Mouse (Mus musculus) heart, postnatal 14 days (tissue): ENCODE data around the gene Hs6st3. TPM values are rescaled to one million over a fixed set of nuclear protein-coding genes. Genes with fewer than 3 reads are reported as not detected.

Experiments
- DNase-seq, 2 experiments: peaks; one replicate each; pipeline ENCODE4 v3.0.0; 2021 to 2022
- intact Hi-C: fragments of 180-260 bp; cut with DNase I; formaldehyde crosslinking; loops from one replicate; pipeline ENCODE4 v1.15.1; 2025
- long read RNA-seq, 2 experiments: library from polyadenylated mRNA; stranded (forward); transcript quantifications; one replicate each; pipeline ENCODE4 v2.0.0; 2021
- total RNA-seq, 2 experiments: library from RNA; stranded (reverse); gene quantifications; 2 replicates each; pipeline ENCODE4 v1.2.3; 2021

Gene Hs6st3
- not detected for total RNA-seq
- long read RNA-seq, experiment 1, result 0 reads
- long read RNA-seq, experiment 2, result 0 reads

GRCm38 (mm10) chr14:119137906-119138785 lies at the start of gene Hs6st3:
Hs6st3 (plus strand) TSS chr14:119138341.
- intact Hi-C loops, result no loop called here
- peak; percentile 3 to 16 for DNase-seq

DNA sequence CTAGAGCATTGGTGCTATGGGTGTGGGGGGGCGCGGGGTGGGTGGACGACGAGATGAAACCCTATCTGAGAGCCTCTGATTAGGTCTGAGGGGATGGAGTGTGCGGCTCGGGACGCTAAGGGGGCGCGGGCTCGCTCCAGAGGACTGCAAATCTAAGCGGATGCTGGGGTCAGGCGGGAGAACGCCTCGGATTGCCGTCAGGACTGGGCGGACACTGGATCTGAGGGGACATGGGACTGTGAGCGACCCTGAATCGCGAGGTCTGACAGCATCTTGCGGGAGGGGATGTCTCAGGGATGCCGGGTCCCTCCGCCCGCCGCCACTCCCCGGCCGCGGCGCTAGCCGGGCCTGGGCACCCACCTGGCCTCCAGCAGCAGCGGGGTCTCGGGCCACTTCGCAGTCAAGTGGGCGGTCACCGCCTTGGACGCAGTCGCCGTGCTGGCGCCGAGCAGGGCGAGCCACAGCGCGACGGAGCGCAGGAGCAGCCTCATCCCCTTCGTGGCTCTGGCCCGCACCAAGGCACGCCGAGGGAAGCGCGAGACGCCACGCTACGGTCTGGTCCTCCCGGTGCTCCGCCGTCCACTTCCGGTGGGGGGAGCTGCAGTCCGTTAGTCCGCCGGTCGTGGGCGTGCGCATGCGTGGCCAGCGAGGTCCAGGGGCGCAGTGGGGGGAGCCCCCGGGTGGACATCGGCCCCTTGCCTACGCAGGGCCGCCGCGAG lies 39.1 kb upstream of the Hs6st3 start, which contains the start of gene Uggt2:
Gene Uggt2, minus strand, starts transcription at position 580 of the 719 bp plus-strand sequence.
- intact Hi-C loops, result no loop called here
- peak; percentile 82 to 83 for DNase-seq

DNA sequence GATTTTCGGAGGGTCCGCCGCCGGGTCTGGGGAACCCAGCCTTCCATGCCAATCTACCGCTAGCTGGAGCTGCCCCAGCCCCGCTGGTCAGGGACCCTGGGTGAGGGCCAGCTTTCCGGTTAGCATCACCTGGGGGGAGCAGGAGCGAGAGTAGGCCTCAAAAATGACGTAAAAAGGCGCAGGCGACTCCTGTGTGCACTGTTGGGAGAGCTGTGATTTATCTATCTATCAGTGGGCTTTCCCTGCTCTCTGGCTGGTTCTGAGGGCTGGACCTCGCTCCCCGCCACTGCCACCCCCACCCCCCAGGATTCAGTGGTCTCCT lies 38.6 kb upstream of the Hs6st3 start:
- intact Hi-C loops, result no loop called here
- no peak for DNase-seq

DNA sequence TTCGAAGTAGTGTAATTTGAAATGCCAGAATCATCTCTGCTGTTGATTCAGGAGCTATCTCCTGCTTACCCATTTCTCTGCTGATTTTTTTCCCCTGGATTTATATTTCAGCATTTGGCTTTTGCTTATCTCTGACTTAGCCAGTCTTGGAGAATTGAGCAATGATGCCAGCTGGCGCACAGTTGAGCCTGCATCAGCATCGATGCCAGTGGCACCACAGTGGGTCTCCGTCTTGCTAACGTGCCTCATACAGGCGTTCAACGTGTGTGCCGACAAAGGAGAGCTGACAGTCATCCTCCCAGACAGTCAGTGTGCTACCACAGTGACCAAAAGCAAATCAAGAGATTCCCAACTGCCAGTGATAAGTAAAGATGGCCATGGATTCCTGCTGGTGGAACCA lies 30.6 kb upstream of the Hs6st3 start:
- intact Hi-C loops, result loop anchor here (10.0 kb wide), 1 partner anchor 747 kb away; no protein-coding TSS in a partner anchor
- no peak for DNase-seq

DNA sequence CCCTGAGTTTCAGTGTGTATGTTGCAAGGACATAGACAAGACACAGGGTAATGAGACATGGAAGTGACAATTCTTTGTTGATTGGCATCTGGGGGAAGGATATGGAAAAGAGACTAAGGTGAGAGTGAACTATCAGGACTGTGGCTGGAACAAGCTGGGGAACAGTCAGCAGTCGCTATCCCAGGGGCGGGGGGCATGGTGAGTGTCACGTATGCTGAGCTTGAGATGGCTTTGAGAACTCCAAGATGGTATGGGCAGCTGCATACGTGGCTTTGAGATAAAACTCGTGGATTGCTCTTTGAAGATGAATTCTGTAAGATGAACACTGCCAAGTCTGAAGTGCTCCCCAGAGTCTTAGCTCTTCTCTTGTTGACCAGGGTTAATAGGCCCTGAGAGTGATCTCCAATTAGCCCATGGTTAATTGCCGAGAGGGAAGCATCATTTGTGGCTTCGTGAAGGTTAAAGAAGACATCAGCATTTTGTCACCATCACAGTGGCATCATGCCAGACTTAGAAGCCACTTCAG lies 29.3 kb upstream of the Hs6st3 start:
- no peak for DNase-seq
- intact Hi-C loops, result loop anchor here (10.0 kb wide), 1 partner anchor 746 kb away; no protein-coding TSS in a partner anchor

- intact Hi-C loops, result loop anchor here (10.0 kb wide), 1 partner anchor 745 kb away; no protein-coding TSS in a partner anchor
- no peak for DNase-seq
These were observed 28.3 kb upstream of the Hs6st3 start for GRCm38 (mm10) chr14:119109776-119110218.

DNA sequence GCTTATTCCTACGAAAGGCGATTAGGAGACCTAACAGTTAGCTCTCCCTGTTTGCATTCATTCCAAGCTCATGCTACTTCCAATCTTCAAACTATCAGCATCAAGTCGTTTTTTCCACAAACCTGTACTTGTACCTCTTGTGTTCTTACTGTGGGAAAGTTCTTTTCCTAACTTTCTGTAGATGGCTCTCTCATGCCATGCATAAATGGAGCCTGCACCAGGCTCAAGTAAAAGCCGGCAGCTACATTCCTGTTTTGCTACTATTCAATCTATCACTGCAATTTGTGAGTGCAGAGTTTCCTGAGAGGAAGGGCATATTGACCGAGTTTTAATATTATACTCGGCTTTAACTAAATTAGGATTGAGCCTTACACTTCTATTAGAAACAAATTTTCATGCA lies 25.6 kb upstream of the Hs6st3 start:
- DNase-seq, result no peak
- intact Hi-C loops, result no loop called here

GRCm38 (mm10) chr14:119123582-119123981 lies 14.6 kb upstream of the Hs6st3 start:
- DNase-seq, result no peak
- intact Hi-C loops, result no loop called here

DNA sequence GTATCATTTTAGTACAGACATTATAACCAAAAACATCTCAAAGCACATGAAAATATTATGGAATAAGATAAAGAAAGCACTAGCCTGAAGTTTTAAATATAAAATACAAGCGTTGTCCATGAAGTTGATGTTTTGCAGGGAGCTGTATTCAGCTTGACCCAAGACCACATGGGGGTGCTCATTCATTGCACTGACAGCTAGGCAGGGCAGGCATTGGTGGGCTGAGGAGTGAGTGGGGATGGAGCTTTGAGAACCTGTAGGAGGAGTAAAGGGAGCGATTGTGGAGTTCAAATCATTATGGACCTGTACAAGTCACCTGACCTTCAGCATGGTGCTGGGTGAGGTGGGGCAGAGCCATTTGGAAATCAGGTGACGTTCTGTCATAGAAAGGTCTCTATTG lies 14.1 kb upstream of the Hs6st3 start:
- peak in 1 of 2 experiments; percentile 17 for DNase-seq
- intact Hi-C loops, result no loop called here

DNA sequence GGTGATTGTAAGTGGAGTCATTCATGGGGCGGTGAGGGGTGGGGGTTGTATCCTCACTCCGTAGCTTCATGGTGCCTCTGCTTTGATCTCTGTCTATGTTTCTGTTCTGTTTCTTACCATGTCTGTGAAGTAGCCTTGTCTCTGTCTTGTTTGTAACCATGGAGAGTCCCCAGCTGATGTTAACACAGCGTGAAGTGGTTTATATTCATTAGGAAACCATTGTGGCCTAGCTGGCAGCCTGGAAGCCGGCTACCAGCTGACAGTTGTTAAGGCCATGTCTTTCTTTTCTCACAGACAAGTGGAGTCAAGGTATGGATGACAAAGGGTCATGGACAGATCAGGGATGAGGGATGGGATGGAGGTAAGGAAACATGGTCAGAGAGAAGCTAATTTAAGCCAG lies 12.3 kb upstream of the Hs6st3 start:
- no peak for DNase-seq
- intact Hi-C loops, result no loop called here

DNA sequence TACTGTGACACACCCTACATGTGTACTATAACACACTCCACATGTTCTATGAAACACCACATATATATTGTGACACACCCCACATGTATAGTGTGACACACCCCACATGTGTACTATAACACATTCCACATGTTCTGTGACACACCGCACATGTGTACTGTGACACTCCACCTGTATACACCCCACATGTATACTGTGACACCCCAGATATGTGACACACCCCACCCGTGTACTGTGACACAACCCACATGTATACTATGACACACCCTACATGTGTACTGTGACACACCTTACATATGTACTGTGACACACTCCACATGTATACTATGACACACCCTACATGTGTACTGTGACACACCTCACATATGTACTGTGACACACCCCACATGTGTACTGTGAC lies 10.8 kb upstream of the Hs6st3 start:
- DNase-seq, result no peak
- intact Hi-C loops, result no loop called here

GRCm38 (mm10) chr14:119137512-119137905 lies 632 bp upstream of the Hs6st3 start:
- intact Hi-C loops, result no loop called here
- peak; percentile 42 for DNase-seq

GRCm38 (mm10) chr14:119138786-119139100 lies 602 bp downstream of the Hs6st3 start:
- intact Hi-C loops, result no loop called here
- peak in 1 of 2 experiments; percentile 1 for DNase-seq

DNA sequence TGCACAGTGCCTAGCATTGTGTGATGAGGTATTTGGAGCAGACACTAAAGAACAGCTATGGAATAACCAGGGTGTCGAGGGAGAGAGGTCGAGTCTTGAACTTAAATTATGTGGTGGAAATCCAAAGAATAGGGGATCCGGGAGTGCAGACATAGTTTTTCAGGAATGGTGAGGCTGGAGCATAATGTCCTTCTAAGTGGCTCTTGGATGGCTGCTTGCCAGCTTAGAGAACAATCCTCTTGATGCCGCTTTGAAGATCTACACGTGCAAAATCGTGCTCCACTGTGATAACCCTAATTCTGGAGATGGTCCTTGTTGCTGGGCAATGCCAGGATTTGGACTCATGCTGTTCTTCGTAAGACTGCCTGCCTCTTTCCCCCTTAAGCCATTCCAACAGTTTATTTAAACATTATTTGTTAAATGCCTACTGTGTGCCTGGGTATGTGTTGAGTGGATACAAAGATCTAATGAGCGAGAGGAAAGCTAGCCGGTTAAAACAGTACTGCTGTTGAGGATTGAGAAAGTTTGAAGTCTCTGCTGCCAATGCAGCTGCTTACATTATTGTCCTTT lies 1.3 kb downstream of the Hs6st3 start:
- DNase-seq, result no peak
- intact Hi-C loops, result no loop called here

- no peak for DNase-seq
- intact Hi-C loops, result no loop called here
These were observed 14.9 kb downstream of the Hs6st3 start for GRCm38 (mm10) chr14:119153088-119153487.

DNA sequence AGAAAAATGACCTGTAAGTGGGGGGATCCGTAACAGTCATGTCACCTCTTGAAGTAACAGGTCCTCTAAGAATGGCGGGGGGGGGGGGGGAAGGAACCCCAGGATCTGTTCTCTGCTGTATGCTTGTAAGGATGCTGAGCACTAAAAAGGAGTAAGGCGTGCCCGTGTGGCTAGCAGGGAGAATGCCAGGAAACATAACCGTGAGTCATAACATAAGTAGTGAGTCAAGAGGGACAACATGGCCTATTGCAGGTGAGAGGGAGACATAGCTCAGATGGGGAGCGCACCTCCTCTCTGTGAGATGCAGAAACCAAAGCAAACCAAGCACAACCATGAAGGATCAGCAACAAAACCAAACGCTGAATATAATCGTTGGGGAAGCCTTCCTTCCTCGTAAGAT lies 55.8 kb downstream of the Hs6st3 start:
- no peak for DNase-seq
- intact Hi-C loops, result no loop called here

DNA sequence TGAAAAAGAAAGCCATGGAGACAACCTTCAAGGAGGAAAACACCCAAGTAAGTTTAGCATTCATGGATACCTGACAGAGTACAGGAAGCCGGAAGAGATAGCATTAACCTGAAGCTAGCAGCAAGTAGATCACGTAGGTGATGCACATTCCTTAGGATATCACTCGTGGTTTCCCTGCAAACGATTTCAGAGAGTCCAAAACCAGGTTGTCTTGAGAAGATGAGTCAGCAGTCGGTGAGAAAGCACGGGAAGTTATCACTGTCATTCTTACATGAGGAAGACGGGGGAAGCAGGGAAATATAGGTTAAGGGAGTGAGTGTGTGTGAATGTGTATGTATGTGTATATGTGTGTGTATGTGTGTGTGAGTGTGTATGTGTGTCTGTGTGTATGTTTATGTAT lies 65.4 kb downstream of the Hs6st3 start:
- intact Hi-C loops, result no loop called here
- no peak for DNase-seq

DNA sequence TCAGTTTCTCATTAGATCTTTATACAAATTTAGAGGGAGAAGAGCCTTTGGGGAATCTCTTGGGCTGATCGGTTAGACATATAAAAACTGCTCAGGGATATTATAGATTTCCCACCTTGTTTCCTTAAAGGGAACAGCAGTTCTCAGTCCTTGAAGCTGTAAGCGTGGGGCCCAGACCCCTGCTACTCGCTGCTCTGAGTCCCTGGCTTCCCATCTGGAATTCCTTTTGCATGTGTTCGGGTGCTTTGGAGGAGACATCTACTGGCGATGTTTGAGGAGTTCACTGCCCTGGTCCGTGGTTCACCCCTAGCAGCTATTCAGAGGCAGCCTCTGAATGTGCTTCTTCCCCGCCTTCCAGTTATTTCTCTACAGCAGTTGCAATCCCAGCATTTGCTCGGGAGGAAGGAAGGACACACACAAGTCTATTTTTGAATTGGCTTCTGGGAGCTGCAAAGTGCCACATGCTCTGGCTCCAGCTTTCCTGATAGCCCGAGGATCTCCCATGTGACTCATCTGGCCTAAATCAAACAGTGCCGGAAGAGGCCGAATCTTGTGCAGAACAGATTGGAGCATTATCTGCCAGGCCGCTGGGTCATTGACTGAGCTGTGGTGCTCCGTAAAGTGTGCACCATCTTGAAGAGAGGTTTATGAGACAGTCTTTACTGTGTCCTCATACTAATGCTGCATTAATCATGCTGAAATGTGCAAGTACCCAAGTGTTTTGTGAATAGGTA lies 77.6 kb downstream of the Hs6st3 start:
- intact Hi-C loops, result no loop called here
- peak; percentile 3 to 16 for DNase-seq

DNA sequence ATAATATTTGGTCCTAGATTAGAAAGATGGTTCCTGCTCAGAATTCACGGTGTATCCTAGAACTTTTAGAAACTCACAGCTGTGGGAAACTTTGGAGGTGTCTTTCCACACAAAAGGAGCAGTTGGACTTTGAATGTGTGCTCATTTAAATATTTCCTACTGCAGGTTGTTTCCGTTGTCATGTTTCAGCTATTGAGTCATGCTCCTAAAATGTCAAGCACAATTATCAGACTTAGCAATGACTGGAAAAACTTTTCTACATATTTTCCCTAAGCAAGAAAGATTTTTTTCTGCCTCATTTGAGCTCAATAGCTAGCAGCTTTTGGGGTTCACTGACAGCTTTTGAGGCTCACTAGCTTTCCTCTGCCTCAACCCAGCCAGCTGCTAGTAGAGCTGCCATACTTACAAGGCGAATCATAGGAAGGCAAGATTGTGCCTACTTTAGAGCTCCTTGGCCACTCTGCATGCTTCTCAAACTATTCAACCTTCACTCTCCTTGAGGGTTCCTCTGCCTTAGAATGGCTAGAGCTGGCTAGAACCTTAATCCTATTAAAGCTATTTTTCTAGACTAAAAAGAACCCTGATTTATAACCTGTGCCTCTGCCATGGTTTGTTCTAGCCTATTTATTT lies 89.7 kb downstream of the Hs6st3 start:
- intact Hi-C loops, result no loop called here
- DNase-seq, result no peak

- no peak for DNase-seq
- intact Hi-C loops, result no loop called here
These were observed 95.5 kb downstream of the Hs6st3 start for GRCm38 (mm10) chr14:119233598-119233997.
